Mouse (Mus musculus) adrenal gland (tissue): ENCODE data around the gene Naa60.
"Not testable (repeated sequence)": the region's sequence is repeated elsewhere in the genome, so short reads cannot be mapped to it uniquely, and the experiment has no call there.

Experiments
- intact Hi-C: fragments of 180-260 bp; cut with DNase I; formaldehyde crosslinking; loops from one replicate; pipeline ENCODE4 v1.15.1; 2025
- long read RNA-seq, 2 experiments: library from polyadenylated mRNA; unstranded; transcript quantifications; one replicate each; pipeline ENCODE4 v2.0.0; 2020; ENCODE audit warnings: borderline replicate concordance in 1 of 2; ENCODE audit not compliant: insufficient replicate concordance in 1 of 2

Gene Naa60
- long read RNA-seq, experiment 1, transcript Naa60-212 (7 exons, 2,424 nt) = major isoform, 19 of 46 reads
- long read RNA-seq, experiment 1, partial matches to known transcripts = 7 of 46 reads
- long read RNA-seq, experiment 1, other reads (novel, unspliced or antisense) = 16 of 46 reads
- long read RNA-seq, experiment 2, transcript Naa60-212 (7 exons, 2,424 nt) = major isoform, 17 of 41 reads
- long read RNA-seq, experiment 2, partial matches to known transcripts = 11 of 41 reads
- long read RNA-seq, experiment 2, other reads (novel, unspliced or antisense) = 12 of 41 reads

DNA sequence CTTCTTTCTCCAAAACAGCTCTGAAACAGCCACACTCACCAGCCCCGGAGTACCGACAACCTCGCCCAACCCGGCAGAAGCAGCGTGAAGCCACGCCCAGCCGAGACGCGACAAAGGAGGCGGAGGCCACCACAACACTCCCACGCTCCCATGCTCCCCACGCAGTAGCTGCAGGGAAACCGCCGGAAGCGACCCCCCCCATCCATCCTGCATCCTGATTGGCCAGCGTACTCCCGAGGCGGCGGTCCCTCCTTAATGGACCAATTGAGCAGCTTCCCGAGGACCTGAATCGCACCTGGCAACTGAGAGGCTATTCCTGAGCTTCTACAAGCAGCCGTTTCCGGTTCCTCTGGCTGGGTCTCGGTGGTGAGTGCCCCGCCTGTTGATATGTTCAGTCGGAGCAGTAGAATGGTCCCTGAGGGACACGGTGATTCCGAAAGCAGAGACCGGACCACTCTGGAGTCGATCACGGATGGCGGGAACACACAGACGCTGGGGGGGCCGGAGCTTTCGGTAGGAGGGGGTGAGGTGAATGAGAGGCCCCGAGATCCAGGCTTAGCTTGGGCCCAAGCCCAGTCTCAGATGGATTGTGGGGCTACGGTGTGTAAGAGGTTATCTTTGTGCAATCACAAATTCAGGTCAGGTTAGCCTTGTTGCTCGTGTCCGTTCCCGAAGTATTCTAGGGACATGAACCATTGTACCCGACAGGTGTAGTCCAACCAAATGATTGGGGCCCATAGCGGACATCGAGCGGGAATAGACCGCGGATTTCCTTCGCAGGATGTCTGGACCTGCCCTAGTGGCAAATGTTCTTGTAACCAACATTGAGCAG lies at the start of gene Naa60:
Gene Naa60, plus strand, starts transcription at position 160 of the 832 bp plus-strand sequence.
- intact Hi-C loops = no loop called here

DNA sequence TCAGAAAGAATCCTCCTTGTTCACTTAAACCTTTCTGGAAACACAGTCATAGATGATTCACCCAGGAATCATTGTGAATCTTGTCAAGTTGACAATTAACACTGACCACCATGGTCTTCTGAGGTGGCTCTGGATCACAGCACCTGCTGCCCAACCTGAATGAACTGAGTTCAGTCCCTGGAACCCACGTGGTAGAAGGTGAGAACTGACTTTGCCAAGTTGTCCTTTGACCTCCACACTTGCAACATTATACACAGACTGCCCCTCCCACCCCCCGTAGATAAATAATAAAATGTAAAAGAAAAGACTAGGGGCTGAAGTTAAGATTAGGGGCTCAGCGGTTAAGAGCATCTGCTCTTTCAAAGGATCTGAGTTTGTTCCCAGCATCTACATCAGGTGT lies 44.2 kb upstream of the Naa60 start:
- intact Hi-C loops = no loop called here

DNA sequence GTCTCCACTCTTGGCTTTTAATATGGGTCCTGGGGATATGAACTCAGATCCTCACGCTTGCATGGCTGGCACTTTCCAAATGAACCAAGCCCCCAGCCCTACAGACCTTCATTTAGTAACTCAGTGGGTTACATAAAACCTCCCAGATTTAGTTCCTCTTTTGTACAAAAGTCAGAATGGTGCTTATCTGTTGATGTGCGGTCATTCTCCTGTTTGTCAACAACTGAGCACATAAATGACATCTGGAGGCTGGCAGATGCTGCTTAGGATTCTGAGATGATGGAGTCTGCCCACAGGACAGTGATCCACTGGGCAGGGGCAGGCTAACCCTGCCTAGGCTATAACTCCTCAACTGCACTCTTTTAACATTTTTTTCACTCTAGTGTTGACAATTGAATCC lies 42.4 kb upstream of the Naa60 start:
- intact Hi-C loops = loop anchor here (10.0 kb wide), 1 partner anchor 175 kb away; the partner anchor contains the start of gene Slx4

DNA sequence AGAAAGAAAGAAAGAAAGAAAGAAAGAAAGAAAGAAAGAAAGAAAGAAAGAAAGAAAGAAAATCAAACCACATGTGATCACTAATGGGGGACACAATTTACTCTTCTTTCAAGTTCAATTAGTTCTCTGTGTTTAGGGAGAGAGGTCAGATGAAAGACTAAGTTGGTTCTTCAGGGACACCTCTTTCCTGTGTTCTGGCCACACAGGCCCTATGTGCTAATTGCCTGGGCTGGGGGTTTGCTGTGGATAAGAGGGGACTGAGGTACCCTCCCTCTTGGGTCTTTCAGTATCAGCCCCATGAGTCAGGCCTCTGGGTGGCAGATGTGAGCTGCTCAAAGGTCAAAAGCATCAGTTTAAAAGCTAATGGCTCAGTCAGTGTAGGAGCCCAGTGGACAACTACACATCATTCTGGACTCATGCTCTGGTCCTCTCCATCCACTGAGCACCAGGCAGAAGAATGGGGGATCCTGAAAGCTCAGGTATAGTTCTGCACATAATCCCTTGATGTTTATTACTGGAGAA lies 41.5 kb upstream of the Naa60 start, which contains the start of gene Olfr15:
Gene Olfr15, plus strand, starts transcription at position 291 of the 522 bp plus-strand sequence.
- intact Hi-C loops = loop anchor here (10.0 kb wide), 1 partner anchor 174 kb away; the partner anchor contains the start of gene Slx4

DNA sequence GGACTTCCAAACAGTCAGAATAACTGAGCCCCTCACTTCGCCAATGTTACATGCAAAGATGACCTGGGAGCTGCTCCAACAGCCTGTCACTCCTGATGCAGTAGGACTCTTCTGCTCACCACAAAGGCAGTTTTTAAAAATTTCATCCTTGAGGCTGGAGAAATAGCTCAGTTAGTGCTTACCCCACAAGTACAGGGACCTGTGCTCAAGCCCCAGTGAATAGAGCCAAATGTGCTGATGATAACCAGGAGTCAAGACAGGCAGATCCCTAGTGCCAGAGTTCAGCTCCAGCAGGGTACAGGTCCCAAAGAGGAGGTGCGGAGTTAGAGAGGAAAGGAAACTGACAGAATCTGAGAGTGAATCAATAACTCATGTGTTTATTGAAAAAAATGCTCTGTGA lies 36.7 kb upstream of the Naa60 start:
- intact Hi-C loops = loop anchor here (10.0 kb wide), 1 partner anchor 169 kb away; the partner anchor contains the start of gene Slx4

DNA sequence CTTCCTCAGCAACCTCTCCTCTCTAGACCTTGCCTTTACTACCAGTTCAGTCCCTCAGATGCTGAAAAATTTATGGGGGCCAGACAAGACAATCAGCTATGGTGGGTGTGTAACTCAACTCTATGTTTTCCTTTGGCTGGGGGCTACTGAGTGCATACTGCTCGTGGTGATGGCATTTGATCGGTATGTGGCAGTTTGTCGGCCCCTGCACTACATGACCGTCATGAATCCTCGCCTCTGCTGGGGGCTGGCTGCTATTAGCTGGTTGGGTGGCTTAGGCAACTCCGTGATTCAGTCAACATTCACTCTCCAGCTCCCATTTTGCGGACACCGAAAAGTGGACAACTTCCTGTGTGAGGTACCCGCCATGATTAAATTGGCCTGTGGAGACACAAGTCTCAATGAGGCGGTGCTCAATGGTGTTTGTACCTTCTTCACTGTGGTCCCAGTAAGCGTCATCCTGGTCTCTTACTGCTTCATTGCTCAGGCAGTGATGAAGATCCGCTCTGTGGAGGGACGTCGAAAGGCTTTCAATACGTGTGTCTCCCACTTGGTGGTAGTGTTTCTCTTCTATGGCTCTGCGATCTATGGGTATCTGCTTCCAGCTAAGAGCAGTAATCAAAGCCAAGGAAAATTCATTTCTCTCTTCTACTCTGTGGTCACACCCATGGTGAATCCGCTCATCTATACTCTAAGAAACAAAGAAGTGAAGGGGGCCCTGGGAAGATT lies 32.9 kb upstream of the Naa60 start:
- intact Hi-C loops = loop anchor here (10.0 kb wide), 1 partner anchor 165 kb away; the partner anchor contains the start of gene Slx4

DNA sequence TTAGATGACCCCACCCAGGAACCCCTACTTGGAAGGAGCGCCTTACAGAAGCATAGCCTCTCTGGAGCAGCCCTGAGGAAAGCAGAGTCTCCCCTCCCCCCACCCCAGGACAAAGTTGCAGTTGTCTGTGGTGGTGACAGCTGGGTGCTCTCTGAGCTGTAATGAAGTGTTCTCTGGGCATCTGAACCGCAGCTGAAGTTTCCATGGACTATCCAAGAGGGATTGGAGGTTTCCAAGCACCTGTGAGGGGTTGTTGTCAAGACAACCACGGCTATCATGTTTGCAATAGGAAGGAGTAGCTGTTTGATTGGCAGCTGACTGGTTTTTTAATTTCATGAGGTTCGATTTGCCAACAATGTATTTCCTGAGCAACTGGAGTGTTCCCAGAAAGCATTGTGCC lies 29.2 kb upstream of the Naa60 start:
- intact Hi-C loops = loop anchor here (10.0 kb wide), 1 partner anchor 232 kb away; the partner anchor contains the start of gene Trap1

DNA sequence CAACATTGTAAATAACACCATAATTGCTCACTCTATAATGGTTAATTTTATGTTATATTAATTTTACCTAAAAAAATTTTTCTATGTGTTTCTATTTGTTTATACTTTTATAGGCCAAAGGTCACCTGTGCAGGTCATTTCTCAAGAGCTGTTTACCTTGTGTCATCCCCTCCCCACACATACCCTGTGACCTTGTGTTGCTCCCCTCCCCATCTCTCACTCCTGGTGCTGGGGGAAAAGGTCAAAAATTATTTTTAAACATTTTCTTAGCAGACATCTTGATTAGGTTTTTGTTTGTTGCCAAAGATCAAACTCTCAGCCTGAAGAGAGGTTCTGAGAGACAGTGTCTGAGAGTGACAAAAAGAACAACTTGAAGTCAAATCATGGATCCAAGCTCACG lies 28.4 kb upstream of the Naa60 start:
- intact Hi-C loops = loop anchor here (10.0 kb wide), 1 partner anchor 231 kb away; the partner anchor contains the start of gene Trap1

DNA sequence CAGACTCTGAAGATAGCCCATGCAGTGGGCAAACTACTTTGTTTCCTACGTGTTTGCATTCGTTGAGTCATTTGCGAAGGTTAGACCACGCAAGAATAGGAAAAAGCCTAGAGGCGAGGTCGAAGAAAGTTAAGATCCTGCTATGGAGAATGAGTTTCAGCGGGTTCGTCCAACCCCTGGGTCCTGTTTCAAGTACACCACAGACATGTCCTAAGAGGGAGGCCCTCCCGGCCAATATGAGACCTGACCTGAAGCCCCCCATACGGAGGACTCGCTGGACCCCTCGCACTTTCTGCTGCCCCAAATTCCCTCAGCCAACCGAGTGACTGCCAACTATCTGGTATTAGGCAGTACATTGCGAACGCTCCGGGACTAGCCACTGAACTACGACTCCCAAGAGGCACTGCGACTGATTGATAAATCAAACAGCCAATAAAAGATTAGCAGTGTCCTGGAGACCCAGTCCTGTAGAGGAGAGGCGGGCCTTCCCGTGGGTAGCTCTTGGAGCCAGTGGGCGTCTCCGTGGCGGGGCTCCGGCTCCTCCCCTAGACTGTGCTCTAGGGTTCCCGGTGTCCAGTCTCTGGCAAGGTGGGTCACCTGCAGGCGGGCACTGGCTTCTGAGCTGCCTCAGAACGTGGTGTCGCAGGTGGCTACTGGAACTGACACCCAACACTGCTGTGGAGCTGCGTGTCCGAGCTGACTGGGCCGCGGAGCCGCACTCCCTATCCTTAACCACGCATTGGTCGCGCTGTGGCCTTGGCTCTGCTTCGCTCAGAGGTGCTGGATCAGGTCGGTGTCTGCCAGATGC lies 25.3 kb upstream of the Naa60 start, which contains the start of gene Zfp174:
Gene Zfp174, plus strand, starts transcription at position 558 of the 808 bp plus-strand sequence.
- intact Hi-C loops = loop anchor here (1.0 to 10.0 kb wide), 3 partner anchors 37 to 228 kb away; partner anchors contain the start of genes 1700037C18Rik, Cluap1, Gm20695 and Trap1

DNA sequence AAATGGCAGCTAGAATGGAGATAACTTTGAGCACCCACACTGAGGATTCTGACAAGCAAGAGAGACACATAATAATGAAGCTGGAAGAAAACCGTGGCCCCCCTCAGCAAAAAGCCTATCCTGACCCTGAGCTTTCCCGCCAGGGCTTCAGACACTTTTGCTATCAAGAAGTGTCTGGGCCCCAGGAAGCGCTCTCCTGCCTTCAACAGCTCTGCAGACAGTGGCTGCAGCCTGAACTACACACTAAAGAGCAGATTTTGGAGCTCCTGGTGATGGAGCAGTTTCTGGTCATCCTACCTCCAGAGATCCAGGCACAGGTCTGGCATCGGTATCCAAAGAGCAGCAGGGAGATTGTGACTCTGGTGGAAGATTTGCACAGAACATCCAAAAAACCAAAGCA lies 24.3 kb upstream of the Naa60 start:
- intact Hi-C loops = loop anchor here (1.0 to 10.0 kb wide), 3 partner anchors 36 to 227 kb away; partner anchors contain the start of genes 1700037C18Rik, Cluap1, Gm20695 and Trap1

DNA sequence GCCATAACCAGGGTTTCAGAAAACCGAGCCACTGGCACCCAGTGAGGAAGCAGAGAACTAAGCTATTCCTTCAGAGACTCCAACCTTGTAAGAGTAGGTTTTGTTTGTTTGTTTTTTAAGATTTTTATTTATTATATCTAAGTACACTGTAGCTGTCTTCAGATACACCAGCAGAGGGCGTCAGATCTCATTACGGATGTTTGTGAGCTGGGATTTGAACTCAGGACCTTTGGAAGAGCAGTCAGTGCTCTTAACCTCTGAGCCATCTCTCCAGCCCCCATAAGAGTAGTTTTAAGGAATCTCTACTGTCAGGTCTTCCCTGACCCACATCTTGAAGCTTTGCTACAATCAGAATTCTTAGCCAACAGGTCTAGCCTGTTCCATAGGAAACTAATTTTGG lies 23.8 kb upstream of the Naa60 start:
- intact Hi-C loops = loop anchor here (5.0 to 10.0 kb wide), 2 partner anchors 59 to 226 kb away; partner anchors contain the start of genes 1700037C18Rik, Cluap1 and Trap1

DNA sequence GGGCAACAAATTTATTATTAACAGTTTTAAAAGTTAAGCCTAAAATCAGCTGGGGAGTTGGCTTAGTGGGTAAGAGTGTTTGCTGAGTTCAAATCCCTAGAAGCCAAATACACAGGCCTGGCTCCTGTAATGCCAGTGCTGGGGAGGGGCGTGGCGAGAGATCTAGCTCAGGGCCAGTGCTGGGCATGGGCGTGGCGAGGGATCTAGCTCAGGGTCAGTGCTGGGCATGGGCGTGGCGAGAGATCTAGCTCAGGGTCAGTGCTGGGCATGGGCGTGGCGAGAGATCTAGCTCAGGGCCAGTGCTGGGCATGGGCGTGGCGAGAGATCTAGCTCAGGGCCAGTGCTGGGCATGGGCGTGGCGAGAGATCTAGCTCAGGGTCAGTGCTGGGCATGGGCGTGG lies 20.9 kb upstream of the Naa60 start:
- intact Hi-C loops = not testable (repeated sequence)

DNA sequence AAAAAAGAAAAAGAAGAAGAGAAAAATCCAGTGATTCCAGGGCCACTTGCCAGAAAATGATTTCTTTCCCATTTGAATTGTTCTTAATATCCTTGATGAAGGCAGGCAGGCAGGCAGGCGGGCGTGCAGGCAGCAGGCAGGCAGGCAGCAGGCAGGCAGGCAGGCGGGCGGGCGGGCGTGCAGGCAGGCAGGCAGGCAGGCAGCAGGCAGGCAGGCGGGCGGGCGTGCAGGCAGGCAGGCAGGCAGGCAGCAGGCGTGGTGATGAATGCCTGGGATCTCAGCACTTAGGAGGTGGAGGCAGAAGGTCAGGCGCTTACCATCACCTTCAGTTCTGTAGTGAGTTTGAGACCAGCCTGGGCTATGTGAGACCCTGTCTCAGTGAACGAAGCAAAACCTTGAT lies 19.6 kb upstream of the Naa60 start:
- intact Hi-C loops = no loop called here

DNA sequence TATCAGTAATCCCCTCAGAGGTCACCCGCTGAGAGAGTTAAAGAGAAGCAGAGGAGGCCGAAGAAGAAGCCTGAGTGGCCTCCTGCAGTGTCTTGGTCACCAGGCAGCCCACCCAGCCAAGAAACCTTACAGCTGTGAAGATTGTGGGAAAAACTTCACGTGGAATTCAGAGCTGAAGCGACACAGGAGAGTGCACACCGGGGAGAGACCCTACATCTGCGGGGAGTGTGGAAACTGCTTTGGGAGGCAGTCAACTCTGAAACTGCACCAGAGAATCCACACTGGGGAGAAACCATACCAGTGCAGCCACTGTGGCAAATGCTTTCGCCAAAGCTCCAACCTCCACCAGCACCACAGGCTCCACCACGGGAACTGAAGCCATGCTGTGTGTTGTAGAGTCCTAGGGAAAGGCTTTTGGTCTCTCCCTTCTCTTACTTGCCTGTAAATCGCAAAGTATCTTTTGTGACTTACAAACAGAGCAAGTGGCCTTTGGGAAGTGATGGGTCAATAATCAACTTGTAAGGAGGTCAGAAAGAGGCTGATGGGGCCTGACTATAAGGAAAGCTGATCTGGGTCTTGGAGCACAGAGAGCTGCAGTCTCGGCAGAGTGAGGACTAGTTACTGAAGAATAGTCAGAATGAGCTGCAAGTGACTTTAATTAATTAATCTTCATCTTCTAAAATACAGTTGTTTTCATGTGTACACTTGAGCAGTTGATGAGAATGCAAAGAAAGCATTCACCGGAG lies 17.6 kb upstream of the Naa60 start:
- intact Hi-C loops = no loop called here

DNA sequence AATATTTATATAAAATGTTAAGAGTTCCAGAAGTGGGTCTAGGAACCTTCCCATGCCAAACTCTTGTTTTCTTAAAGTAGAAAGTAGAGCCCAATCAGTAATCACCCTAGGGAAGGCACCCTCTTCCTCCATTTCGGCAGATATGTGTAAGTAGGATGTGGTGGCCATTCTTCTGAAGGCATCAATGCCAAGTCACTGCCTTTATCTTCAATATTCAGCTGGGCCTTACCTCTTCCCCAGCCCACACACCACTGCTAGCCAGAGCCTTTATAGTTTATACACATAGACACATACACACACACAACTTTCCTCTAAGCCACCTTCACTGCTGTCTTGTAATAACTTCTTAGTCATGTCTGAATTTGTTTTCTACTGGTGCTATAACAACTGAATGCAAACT lies 16.4 kb upstream of the Naa60 start:
- intact Hi-C loops = no loop called here

DNA sequence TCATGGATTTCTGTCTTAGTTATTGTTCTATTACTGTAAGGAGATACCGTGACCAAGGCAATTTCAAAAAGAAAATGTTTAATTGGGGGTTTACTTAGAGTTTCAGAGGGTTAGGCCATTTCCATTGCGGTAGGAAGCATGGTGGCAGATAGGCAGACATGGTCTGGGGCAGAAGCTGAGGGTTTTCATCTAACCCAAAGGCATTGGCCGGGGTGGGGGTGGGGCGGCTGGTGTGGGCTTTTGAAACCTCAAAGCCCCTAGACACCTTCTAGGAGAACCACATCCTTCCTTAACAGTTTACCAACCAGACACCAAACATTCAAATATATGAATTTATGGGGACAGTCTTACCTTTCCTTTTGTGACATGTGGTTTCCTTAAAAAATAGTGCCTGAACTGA lies 12.9 kb upstream of the Naa60 start:
- intact Hi-C loops = no loop called here

DNA sequence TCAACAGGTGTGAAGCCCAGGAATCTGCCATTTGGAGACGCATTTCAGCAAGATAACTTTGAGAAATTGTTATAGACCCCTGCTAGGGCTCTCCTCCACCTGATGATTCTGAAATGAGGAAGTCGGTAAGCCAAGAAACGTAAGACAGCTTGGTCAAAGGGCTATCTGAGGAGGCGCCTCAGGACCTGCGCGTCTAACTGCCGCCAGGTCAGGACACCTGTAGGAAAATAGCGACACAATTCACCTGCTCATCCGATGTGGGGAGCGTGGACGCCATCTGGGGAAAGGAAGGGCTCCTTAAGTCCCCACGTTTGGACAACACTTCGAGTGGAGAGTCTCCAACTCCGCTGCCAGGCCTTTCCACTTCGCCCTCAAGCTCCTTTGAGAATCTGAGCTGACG lies 360 bp upstream of the Naa60 start:
- intact Hi-C loops = no loop called here

DNA sequence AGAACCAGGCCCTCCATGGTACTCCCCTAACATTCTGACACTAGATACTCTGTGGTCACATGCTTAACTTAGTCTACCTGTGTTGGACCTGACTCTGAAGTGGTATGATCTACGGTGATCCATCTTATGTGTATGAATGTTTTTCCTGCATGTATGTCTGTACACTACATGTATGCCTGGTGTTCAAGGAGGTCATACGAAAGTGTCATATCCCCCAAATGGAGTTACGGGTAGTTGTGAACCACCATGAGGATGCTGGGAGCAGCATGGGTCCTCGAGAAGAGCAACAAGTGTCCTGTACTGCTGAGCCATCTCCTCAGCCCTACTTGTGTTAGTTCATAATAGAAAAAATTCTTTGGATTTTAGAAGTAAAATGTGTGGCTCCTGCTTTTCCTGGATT lies 4.2 kb downstream of the Naa60 start:
- intact Hi-C loops = no loop called here
